Mouse (Mus musculus) cerebellum, adult 11 months (tissue): ENCODE results near the gene Adam1a.

Experiments used
- DNase-seq: peaks from one replicate; pipeline ENCODE4 v3.0.0; 2022

Adam1a gene

DNA sequence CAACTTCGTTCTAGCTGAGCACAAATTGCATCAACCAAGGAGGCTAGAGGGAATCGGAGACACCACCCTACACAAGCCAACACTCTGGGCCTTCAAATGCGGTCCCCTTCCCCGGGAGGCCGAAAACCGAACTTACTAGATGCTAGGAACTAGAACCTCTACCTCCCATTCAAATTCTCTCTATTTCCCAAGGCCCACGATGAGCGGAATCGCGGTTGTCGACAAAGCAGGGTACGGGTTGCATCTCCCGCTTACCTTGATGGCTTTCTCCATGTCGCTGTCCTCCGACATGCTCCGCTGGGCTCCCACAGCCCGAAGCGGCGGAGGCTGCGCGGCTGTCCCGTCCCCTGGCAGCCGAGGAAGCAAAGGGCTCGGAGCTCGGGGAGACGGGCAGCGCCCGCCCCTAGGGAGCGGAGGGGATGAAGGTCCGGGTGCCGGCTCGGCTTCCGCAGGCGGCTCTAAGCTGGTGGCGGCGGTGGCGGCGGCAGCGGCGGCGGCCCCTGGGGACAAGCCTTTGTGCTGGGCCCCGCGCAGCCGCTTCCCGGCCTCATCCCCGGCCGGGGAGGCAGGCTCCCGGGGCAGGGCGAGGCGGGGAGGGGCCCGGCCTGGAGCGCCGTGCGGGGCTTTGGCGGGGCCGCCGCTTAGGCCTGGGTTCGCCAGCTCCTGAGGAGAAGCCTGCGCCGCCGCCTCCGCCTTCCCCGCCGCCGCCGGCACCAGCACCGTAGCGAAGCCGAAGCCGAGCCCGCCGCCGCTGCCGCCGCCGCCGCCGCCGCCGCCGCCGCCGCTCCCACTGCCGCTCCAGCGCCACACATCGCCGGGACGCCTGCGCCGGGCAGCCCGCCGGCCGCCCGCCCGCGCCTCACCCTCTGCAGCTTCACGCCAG, at the start of gene Adam1a, which contains the start of gene Gm42878:
TSS of gene Adam1a (minus strand) at position 573 of the 883 bp plus-strand sequence.
TSS of gene Gm42878 (minus strand) at position 573 of the 883 bp plus-strand sequence.
- no peak for DNase-seq

DNA sequence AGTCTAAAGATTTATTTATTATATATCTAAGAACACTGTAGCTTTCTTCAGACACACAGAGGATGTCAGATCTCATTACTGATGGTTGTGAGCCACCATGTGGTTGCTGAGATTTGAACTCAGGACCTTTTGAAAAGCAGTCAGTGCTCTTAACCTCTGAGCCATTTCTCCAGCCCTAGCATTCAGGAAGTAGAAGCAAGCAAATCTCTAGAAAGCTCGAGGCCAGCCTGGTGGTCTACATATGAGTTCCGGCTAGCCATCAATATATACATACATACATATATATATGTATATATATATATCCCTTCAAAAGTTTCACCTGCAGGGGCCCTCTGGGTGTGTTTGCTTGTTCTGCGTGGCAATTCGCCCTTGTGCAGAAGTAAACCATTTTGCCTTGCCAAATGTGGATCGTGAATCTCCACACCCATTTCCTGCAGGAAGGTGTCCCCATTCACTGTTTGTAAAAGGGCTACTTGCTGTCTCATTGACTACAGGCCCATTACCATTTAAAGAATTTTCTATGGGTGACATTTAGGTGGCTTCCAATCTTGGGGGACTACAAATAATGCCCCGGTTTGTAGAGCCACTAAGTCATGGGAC, 49.5 kb upstream of the Adam1a start:
- DNase-seq, result no peak

DNA sequence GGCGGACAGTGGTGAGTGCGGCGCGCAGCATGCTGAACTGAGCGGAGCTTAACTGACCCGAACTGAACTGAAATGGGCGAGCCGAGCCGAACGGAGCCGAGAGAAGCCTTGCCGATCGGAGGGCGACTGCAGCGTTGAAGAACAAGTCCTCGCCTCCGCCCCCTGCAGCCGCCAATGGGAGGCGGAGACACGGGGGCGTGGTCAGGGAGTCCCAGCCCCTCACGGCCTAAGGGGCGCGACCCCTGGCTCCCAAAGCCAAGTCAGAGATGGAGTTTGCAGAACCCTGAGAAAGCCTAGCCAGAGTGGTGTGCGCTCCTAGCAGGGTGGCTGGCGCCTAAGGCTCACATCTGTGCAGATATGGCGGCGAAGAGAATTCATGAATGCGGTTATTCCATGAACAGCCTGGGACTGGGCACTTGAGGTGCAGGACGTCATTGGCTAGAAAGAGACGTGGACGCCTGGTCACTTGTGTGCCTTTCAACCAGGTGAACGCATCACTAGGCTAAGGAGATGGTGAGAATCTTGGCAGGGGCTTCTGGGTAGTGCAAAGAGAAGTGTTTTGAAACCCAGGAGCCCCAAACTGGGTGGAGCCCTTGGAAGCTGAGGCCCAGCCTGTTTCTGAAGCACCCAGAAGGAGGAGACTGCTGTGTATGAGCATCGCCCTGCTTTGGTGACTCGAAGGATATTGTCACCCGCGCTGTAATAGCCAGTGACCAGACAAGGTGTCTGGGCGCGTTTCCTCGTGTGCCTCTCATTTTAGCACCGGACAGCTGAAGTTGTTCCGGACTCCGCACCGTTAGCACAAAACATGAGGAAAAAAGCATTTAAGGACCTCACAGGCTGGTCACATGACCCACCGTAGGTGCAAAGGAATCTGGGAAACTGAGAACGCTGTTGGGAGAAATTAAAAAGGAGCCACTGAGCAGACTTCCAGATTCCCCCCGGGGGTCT, 48.4 kb upstream of the Adam1a start, which contains the start of gene Aldh2:
TSS of gene Aldh2 (minus strand) at position 374 of the 951 bp plus-strand sequence.
- DNase-seq, result peak; percentile 60

DNA sequence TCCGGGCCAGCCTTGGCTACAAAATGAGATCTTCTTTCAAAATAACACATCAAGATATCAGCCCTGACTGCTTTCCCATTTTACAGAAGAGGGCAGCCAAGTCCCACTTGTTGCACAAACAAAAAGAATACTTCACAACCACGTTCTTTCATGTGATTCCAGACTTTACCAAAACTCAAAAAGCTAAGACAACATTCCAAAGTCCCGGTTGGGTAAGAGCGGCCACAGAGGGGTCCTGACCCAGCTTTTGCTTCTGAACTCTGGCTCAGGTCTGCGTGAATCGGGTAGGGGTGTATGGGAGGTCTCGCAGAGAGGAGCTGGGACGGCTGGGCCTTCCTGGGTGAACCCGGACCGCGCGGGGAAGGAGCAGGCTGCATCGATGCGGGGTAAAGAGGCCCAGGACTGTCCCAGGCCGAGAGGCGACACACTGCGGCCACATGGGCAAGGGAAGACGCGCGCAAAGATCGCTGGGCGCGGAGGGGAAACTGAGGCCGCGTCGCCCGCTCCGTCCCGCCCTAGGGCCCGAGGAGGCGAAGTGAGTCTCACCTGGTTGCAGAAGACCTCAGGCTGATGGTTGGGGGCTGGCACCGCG, 47.6 kb upstream of the Adam1a start:
- DNase-seq, result no peak

DNA sequence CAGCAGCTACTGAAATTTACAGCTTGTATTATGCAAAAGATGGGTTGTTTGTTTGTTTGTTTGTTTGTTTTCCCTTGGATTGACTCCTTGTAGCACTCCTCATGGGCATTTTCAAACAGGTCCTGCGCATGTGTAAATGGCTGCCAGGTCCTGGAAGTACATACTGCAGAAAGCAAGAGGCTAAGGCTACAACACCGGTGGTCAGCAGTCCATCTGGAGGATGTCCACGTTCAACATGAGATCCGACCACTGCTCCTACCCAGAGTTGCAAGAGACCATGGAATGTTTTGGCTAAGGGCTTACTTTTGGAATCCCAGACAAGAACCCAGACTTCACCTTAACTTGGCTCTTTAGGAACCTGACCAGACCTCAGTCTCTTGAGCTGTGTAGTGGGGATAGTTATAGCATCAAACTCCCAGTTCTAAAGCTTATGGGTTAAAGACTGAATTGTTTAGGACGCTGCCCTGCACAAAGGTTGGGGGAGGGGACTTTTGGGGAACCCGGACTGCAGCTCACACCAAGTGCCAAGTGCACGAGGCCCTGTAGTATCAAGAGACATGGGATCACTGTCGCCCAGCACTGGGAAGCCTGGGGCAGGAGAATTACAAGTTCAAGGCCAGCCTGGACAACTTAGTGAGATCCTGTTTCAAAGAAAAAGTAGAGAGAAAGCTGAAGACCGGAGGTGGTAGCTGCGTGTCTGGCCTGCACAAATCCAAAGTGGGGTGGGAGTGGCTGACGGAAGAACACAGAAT, 47.0 kb upstream of the Adam1a start:
- DNase-seq, result no peak

DNA sequence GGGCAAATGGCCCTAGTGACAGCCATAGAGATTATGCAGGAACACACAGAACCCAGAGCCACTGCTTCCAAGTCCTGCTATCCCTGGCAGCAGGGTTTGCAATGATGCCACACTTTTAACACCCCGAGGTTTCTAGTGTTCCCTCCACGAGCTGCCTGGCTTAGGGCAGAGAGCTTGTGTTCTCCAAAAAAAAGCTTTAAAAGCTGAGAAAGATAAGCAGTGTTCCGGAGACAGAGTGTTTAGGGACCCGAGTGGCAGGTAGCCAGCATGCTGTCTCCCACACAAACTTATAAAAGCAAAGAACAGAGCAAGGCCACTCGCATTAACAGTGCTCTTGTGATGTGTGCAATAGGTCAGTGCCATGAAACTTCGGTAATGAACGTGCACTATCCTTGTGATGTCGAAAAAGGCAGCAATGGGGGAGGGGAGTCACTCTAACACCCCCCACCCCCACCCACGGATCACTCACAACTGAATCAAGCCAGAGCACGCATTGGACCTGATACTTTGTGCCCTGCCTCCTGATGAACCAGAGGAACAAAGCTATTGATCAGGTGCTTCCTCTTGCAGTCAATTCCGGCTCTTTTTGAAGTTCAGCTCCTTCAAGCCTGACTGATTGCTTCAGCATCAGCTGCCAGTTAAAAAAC, 46.3 kb upstream of the Adam1a start:
- DNase-seq, result no peak

DNA sequence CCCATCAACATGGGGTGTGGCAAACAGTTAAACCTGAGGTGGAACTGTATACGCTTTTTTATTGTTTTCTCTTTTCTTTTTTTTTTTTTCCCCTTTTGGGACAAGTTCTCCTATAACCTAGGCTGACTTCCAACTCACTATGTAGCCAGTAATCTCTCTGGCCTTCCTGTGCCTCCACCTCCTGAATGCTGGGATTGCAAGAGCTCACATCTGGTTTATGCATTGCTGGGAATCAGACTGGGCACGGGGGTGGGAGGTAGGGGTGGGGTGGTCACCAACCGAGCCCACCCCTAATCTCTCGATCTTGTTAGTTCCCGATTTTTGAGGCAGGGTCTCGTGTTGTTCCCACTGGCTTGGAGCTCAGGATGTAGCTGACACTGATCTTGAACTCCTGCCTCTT, 44.6 kb upstream of the Adam1a start:
- DNase-seq, result no peak

DNA sequence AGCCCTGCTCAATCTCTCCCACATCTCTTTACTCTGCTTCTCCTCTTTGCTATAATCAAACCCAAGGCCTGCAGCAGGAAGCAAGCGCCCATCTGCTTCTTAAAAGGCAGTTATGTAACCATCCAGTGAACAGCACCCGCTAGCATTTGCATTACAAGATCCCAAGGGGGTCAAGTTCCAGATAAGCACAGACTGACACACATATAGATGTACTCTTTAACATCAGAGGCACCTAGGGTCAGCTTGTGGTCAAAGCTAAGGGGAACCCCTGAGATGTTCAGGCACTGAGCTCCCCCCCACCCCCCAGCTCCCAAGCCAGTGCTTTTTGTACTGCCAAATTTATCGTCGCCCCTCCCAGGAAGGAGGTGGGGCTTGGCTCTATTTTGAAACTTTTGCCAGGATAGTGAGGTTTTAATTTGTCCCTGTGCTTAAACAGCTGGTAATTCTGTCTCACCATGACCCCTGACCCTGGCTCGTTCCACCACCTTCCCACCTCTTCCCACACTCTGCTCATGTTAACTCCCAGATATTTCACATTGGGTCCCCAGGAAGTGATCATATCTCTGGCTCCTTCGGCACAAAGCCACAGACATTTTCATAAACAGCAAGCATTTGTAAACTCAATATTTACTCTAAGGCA, 41.2 kb upstream of the Adam1a start:
- no peak for DNase-seq

DNA sequence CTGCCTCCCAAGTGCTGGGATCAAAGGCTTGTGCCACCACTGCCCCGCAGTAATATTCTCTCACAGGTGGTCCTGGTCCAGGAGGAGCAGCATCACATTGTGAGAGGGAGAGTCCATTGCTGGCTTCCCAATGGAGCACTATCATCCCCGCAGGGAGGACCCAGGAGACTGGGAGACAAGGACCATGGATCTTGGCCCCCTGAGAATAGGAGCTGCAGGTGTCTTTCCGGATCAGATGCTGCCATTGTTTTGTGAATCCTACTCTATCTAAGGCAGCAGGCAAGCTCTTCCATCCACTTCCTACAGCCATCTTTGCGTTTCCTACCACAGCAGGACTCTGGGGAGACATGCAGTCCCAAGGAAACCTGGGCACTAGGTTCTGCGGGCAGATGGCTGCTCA, 40.4 kb upstream of the Adam1a start:
- DNase-seq, result no peak

DNA sequence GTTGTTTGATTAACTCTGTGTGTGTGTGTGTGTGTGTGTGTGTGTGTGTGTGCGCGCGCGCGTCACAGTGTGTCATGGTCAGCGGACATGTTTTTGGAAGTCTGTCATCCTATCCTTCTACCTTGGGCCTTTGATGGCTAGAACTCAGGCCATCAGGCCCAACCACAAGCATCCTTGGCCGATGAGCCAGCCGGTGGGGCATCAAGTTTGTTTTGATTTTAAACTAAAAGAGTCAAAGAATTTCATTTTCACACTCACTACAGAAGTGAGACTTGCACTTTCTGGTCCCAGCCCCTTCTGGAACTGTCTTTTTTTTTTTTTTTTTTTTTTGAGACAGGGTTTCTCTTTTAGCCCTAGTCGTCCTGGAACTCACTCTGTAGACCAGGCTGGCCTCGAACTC, 39.7 kb upstream of the Adam1a start:
- DNase-seq, result no peak

DNA sequence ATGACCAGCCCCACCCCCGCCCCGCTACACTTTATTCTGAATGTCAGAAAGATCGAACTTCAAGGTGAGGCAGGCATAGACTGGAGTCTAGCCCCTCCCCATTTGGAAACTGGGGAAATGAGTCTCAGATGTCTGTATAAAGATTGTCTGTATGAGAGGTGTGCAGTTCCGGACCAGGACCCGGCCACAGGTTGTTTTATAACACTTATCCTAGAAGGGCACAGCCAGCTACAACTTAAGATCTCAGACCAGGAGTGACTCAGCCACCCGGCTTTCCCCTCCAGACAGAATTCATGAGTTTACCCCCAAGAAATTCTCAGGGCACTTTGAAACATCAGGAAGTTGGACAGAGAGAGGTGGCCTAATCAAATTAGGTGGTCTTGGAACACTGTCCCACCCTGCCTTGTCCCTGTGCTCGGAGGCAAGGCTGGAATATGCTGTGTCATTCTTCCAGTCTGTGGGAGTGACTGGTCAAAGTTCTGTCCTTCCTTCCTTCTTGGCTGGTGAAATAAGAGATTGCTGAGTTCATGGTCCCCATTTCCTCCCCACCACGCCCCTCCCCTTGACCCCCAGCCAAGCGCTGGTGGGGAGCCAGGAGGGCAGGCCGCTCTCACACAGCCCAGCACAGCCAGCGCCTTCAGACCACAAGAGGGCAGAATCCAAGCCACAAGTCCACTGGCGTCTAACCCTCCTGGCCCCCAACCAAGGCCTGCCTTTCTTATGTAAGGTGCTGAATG, 38.7 kb upstream of the Adam1a start:
- DNase-seq, result peak; percentile 67

DNA sequence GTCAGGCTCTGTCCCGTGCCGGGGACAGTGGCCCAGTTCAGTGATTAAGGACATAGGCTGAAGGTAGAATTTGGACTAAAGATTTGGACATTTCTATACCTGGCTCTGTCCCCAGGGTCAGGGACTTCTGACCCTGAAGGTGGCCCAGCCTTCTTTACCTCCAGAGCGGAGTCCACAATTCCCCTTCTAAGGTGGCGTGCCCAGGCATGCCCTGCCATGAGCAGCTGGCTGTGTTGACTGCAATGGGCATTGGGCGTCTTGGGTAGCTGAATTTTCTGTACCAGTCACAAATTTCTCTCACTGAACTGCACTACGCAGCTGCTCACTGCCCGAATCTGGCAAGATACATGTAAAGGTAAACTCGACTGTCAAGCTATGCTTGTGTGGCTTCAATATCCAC, 36.7 kb upstream of the Adam1a start:
- no peak for DNase-seq

DNA sequence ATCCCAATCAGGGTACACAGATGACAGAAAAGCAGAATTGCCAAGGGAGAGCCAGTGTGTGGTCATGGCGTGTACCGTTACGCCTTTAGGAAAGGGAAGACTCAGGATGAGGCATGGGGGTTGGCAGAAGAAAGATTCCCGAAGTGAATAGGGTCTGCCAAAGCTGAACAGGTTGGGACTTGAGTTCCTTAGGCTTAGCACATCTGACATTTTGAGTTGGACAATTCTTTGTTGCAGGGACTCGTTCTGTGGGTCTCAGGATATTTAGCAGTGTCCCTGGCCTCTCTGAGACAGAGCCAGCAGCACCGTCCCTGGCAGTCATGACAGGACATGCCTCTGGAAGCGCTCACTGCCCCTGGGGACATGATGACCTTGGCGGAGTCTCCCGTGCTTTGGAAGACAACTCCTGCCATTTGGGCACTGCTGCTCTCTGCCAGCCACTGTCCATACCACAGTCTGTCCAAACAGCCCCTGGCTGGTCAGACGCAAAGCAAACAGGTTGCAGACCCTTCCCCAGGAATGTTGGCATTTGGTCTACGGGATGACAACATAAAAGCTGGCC, 31.7 kb upstream of the Adam1a start:
- DNase-seq, result no peak

DNA sequence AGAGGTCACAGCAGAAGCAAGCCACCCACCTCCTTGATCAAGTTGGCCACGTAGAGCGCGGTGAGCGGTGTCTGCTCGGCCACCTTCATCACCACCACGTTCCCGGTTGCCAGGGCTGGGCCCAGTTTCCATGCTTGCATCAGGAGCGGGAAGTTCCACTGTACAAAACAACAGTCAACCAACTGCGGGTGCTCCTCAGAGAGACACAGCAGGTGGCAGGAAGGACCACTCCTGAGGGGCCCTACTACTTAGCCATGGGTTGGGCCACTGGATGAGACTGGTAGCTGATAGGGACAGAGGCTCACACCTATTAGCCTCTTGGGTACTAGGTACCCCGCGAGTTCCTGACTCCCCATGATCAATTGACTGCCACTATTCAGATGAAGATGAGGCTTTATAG, 30.6 kb upstream of the Adam1a start:
- DNase-seq, result no peak

DNA sequence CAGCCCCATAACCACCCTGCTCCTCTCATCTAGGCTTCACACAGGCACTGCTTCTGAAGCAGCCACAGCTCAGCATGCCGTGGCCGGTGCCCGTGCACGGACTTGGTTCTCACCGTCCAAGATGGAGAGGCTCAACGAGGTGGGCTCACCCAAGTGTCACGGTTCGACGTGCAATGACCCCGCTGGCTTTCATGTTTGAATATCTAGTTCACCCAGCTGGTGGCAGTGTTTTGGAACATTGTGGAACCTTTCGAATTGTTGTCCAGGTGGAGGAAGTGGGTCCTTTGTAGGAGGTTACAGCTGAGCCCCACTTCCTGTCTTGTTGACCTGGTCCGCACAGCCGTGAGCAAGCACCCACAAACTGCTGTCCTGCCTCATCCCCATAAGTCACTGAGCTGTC, 28.9 kb upstream of the Adam1a start:
- DNase-seq, result no peak

DNA sequence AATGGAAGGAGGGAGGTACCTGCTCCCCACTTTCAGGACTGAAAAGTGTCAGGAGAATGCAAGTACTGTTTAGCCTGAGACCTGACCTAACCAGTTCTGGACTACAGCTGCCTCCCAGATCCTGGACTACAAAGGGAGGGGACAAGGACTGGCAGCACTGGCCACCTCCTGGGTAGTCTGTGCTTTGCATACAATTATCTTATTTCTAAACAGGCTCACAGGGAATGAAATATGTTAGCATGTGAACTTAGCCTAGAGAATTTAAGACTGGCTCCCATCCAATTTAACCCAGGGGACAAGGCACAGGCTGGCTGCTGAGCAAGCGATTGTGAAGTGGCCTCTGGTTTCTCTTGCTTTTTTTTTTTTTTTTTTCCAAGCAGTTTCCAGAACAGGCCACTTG, 25.5 kb upstream of the Adam1a start:
- no peak for DNase-seq

DNA sequence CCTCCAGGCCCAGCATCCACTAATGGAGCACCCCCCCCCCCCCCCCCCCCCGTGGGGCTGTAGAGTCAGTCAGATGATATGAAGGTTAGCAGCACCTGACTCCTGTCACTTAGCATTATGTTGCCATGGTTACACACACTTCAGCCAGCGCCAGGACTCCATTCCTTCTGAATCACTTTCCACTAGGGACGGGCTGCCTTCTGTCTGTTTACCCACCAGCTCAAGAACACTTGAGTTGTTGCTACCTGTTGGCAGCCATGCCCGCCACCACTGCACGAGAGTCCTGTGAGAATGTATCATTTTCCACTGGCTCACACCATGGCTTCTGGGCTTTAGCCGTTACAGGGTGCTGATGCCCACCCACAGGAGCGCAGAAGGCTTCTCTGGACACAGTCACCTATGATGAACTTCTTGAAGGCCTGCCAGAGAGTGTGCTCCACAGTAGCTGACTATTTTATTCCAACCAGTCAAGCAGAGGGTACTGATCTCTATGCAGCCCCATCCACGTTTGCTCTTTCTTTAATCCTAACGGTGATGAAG, 24.7 kb upstream of the Adam1a start:
- DNase-seq, result no peak

DNA sequence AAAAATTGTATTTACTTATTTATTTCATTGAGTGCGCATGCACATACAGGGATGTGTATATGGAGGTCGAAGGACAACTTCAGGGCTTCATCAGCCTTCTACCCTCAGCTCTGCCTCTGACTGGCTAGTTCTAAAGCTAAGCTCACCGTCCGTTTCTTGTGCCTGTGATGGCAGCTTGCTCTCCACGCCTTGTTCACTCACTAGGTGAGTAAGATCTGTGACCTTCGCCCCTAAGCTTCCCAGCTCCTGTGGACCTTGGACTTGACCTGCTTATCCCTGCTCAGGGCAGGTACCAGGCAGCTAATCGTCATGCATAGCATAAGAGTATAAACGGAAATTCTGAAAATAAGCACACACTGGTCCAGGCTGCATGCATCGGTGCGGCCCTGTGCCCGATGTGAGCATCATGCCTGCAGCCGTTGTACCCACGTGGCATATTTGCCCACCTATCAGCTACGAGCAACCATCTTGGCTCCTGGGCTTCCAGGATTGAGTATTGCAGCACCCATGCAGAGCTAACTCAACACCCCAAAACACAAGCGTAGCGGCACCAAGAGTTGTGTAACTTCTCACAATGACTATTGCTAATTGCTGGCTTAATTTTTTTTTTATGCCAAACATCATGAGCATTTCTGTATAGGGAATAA, 20.9 kb upstream of the Adam1a start:
- DNase-seq, result no peak

DNA sequence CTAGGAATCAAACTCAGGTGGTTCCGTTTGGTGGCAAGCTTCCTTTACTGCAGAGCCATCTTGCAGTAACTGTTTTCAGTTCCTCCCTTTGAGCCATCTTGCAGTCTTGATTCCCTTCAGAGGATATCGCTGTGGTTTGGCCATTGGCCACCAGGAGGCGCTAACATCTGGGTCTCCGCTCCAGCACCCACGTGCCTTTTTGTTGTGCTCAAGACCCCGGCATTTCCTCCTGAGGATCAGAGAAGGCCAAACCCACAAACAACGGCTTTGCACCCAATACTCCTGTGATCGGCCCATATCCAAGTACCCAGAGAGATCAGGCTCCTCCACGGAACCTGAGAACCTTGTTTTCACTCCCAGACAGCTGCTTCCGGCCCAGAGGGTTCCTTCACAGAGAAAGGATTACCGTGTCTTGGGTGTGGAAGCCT, 19.2 kb upstream of the Adam1a start:
- DNase-seq, result peak; percentile 62
